Mouse (Mus musculus) myocyte (in vitro differentiated cells): ENCODE data around the gene Rhbdl2.

Source experiments
- CEBPB ChIP-seq: IDR thresholded peaks from 2 replicates; pipeline ENCODE4 v1.6.1; 2011; ENCODE audit warnings: mild to moderate bottlenecking, moderate library complexity; ENCODE audit not compliant: poor library complexity, insufficient read depth, severe bottlenecking
- E2F4 ChIP-seq: IDR thresholded peaks from one replicate; pipeline ENCODE4 v1.6.1; 2011; ENCODE audit warnings: mild to moderate bottlenecking, control low read depth, moderate library complexity; ENCODE audit not compliant: insufficient read depth
- MAX ChIP-seq: IDR thresholded peaks from one replicate; pipeline ENCODE4 v1.6.1; 2011; ENCODE audit warnings: low read depth, mild to moderate bottlenecking, control low read depth
- MYOD1 ChIP-seq, 3 experiments: IDR thresholded peaks; one replicate each; pipeline ENCODE4 v1.6.1; 2011; ENCODE audit warnings: control low read depth in 2 of 3, low read depth in 2 of 3, mild to moderate bottlenecking in 2 of 3, moderate library complexity in 1 of 3; ENCODE audit not compliant: insufficient read length in 2 of 3, control insufficient read depth in 1 of 3
- MYOG ChIP-seq, 3 experiments: IDR thresholded peaks; one replicate each; pipeline ENCODE4 v1.6.1; 2011; ENCODE audit warnings: control low read depth in 2 of 3, low read depth in 2 of 3, mild to moderate bottlenecking in 2 of 3; ENCODE audit not compliant: insufficient read length in 2 of 3, control insufficient read depth in 1 of 3, insufficient read depth in 1 of 3
- POLR2A ChIP-seq: IDR thresholded peaks from one replicate; pipeline ENCODE4 v1.6.1; 2011; ENCODE audit warnings: low read depth, mild to moderate bottlenecking, control low read depth, moderate library complexity; ENCODE audit not compliant: insufficient read length
- POLR2AphosphoS2 ChIP-seq: IDR thresholded peaks from one replicate; pipeline ENCODE4 v1.6.1; 2011; ENCODE audit warnings: low read depth, control low read depth; ENCODE audit not compliant: insufficient read length
- REST ChIP-seq: IDR thresholded peaks from one replicate; pipeline ENCODE4 v1.6.1; 2011; ENCODE audit warnings: mild to moderate bottlenecking, control low read depth, moderate library complexity; ENCODE audit not compliant: insufficient read depth, insufficient read length
- SRF ChIP-seq: IDR thresholded peaks from one replicate; pipeline ENCODE4 v1.6.1; 2011; ENCODE audit warnings: low read depth; ENCODE audit not compliant: control insufficient read depth, insufficient read length
- TCF12 ChIP-seq: IDR thresholded peaks from one replicate; pipeline ENCODE4 v1.6.1; 2011; ENCODE audit warnings: mild to moderate bottlenecking, control low read depth; ENCODE audit not compliant: poor library complexity, insufficient read depth, severe bottlenecking
- TCF3 ChIP-seq: IDR thresholded peaks from one replicate; pipeline ENCODE4 v1.6.1; 2011; ENCODE audit warnings: low read depth, control low read depth; ENCODE audit not compliant: insufficient read length
- USF1 ChIP-seq: IDR thresholded peaks from one replicate; pipeline ENCODE4 v1.6.1; 2011; ENCODE audit warnings: low read depth, mild to moderate bottlenecking, control low read depth, moderate library complexity

DNA sequence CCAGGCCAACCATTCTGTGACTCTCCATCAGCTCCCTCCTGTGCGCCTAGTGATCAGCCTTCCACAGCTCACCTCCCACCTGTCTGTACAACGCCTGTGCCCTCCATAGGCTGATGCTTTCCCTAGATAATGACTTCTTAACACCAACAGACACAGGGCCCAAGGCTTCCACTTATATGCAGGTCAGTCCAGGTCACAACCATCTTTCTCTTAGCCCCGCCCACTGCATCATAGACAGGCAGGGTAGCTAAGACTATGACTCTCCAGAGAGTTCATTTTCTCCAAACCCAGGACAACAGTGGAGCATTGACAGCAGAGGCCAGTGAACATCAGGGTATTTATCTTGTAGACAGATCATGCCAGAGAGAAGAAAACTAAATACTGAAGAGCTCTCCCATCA, 71.7 kb downstream of the Rhbdl2 start, which contains the start of gene 4933427I04Rik:
- no peak for TF ChIP-seq POLR2A
- TF ChIP-seq MAX: no peak
- no peak for TF ChIP-seq POLR2AphosphoS2
- no peak for TF ChIP-seq MYOG (IDR thresholded peaks at IDR 0.05; ENCODE audit: control insufficient read depth in 1 of 3, insufficient read depth in 1 of 3, insufficient read length in 2 of 3, low read depth in 2 of 3)
- TF ChIP-seq MYOD1 (IDR thresholded peaks at IDR 0.05; ENCODE audit: control insufficient read depth in 1 of 3, insufficient read length in 2 of 3, low read depth in 2 of 3): no peak
- no peak for TF ChIP-seq USF1
- TF ChIP-seq TCF12: no peak
- no peak for TF ChIP-seq REST
- no peak for TF ChIP-seq E2F4
- no peak for TF ChIP-seq TCF3
- TF ChIP-seq SRF: no peak
- no peak for TF ChIP-seq CEBPB
